In the genomic region with DNA sequence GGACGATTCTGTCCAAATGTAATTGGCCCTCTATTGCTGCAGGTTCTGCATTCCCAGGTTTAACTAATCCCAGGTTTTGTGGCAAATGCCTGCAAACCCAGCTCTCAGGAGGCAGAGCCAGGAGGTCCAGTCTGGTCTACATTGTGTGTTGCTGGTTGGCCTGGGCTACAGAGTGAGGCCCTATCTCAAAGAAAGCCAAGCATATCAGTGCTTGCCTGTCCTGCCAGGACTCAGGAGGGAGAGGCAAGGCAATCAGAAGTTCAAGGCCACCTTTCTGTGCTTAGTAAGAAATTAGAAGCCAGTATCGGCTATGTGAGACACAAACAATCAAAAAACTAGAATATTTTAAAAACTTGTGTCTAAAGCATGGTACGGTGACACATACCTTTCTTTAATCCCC, we compare ENCODE assay signal across 16 mouse cellular contexts.
"Had no signal": no experiment of that assay in that cellular context is flagged by ENCODE, and none has a peak within 500 bp of the region (broad histone marks: within the 10 kb centered on the region; RNA-seq: fewer than 3 reads in every experiment).

No protein-coding gene starts in this region.

- H3K4me1 ChIP-seq: limb, embryonic 12.5 days; neural tube, embryonic 12.5 days had no signal

- H3K4me3 ChIP-seq: kidney, embryonic 15.5 days; limb, embryonic 12.5 days; midbrain, embryonic 13.5 days; myocyte; neural tube, embryonic 12.5 days; stomach, embryonic 15.5 days had no signal

- H3K4me2 ChIP-seq: kidney, embryonic 15.5 days; limb, embryonic 12.5 days; midbrain, embryonic 13.5 days; neural tube, embryonic 12.5 days; stomach, embryonic 15.5 days had no signal

- ATAC-seq: lung, postnatal 0 days; midbrain, embryonic 13.5 days had no signal

- H3K27ac ChIP-seq: kidney, embryonic 15.5 days; limb, embryonic 12.5 days; liver, embryonic 14.5 days; midbrain, embryonic 13.5 days; neural tube, embryonic 12.5 days; stomach, embryonic 15.5 days had no signal

- H3K36me3 ChIP-seq: kidney, embryonic 15.5 days; limb, embryonic 12.5 days; midbrain, embryonic 13.5 days; neural tube, embryonic 12.5 days; stomach, embryonic 15.5 days had no signal

- DNase-seq: kidney, adult 11 months; kidney, postnatal 36 days; layer of hippocampus, adult 9-11 months; layer of hippocampus, postnatal 36 days; lung, adult 2 months; lung, postnatal 36 days; right cerebral cortex, postnatal 14 days; thymus, postnatal 36 days had no signal

- H3K27me3 ChIP-seq: kidney, embryonic 15.5 days; limb, embryonic 12.5 days; midbrain, embryonic 13.5 days; neural tube, embryonic 12.5 days; stomach, embryonic 15.5 days had no signal

- H3K9ac ChIP-seq: kidney, embryonic 15.5 days; limb, embryonic 12.5 days; liver, embryonic 14.5 days; midbrain, embryonic 13.5 days; neural tube, embryonic 12.5 days; stomach, embryonic 15.5 days had no signal

- H3K9me3 ChIP-seq: kidney, embryonic 15.5 days; limb, embryonic 12.5 days; midbrain, embryonic 13.5 days; neural tube, embryonic 12.5 days; stomach, embryonic 15.5 days had no signal
